Mouse (Mus musculus): ENCODE data around the gene Aanat. TPM values are rescaled to one million over a fixed set of nuclear protein-coding genes. Genes with fewer than 3 reads are reported as not detected.
A peak's percentile ranks its signal among the peaks of the same experiment; 100 is the strongest.

The Aanat gene
- polyA plus RNA-seq, 1 experiment from 2014 or later: not detected

DNA sequence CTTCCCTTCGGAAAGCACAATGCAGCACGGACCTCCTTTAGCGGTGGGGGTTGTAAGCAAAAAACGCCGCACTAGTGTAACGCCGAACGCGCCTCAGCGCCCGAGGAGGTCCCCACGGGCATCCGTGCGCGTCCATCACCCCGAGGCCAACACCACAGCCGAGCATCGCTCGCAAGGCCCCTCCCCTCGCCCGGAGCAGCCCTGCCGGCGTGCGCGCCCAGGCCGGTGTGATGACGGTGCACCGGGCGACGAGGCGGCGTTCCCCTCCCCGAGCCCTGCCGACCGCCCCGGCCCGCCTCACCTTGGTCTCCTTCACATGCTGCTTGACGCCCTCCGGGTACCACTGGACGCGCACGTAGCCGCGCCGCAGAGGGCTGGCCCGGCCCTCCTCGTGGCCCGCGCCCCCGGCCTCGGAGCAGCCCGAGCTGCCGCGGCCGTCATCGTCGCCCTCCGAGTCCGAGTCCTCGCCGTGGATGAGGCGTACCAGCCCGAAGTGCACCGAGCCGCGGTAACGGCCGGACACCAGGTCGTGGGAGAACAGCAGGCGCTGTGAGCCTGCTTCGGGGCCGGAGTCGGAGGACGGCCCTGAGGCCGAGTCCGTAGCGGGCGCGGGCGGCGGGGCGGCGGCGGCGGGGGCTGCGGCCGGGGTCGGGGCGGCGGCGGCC lies 5.4 kb upstream of the Aanat start:
- Histone ChIP-seq H3K27ac (replicated peaks; ENCODE audit: low read depth, low read length) (peak overlapping the region; percentile 91), H3K27me3 (replicated peaks; ENCODE audit: control insufficient read depth, insufficient read depth, low read length) (no peaks in the 10 kb centered on the region), H3K4me3 (ENCODE audit: low read depth, low read length) (peak overlapping the region; percentile 98), H3K4me1 (ENCODE audit: control insufficient read depth, insufficient read depth, low read length) (peaks cover 11% of the 10 kb centered on the region), H3K9ac (ENCODE audit: low read depth, low read length) (peak overlapping the region; percentile 92), H3K9me3 (ENCODE audit: control insufficient read depth, low read length) (no peaks in the 10 kb centered on the region), H3K36me3 (ENCODE audit: control insufficient read depth, insufficient read depth, low read length) (no peaks in the 10 kb centered on the region), H3K4me2 (ENCODE audit: low read depth, low read length) (peak overlapping the region; percentile 88)
- 1% methylated on average over 58 of the region's 91 CpGs for WGBS
- DNase-seq (ENCODE audit: low spot score): peak; percentile 44
- peak; percentile 81 for ATAC-seq (ENCODE audit: low read depth)

DNA sequence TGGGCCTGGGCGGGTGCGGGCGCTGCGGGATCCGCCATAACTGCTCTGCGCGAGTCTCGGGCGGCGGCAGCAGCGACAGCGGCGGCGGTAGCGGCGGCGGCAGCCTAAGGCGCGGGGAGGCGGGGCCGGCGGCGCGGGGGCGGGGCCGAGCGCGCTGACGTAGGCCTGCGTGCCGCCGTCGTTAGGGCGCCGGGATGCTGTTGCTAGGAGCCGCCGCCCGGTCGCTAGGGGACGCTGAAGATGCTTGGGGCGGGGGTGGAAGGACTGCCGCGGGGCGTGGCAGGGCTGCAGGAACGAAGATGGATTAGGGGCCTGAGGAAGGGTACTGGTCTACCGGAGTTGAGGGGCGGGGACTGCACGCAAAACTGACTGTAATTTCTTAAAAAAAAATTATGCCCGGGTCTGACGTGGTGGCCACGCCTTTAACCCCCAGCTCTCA lies 4.8 kb upstream of the Aanat start, which contains the start of gene Ube2o:
TSS of gene Ube2o (minus strand) at position 72 of the 439 bp plus-strand sequence.
- 4% methylated on average over 15 of the region's 51 CpGs for WGBS
- Histone ChIP-seq H3K27me3 (replicated peaks; ENCODE audit: control insufficient read depth, insufficient read depth, low read length) (no peaks in the 10 kb centered on the region), H3K9ac (ENCODE audit: low read depth, low read length) (peak within 1 kb of the TSS; percentile 92), H3K4me3 (ENCODE audit: low read depth, low read length) (peak within 1 kb of the TSS; percentile 98), H3K4me1 (ENCODE audit: control insufficient read depth, insufficient read depth, low read length) (peaks cover 7% of the 10 kb centered on the region), H3K9me3 (ENCODE audit: control insufficient read depth, low read length) (no peaks in the 10 kb centered on the region), H3K27ac (replicated peaks; ENCODE audit: low read depth, low read length) (peak within 1 kb of the TSS; percentile 91), H3K4me2 (ENCODE audit: low read depth, low read length) (peak within 1 kb of the TSS; percentile 88), H3K36me3 (ENCODE audit: control insufficient read depth, insufficient read depth, low read length) (no peaks in the 10 kb centered on the region)
- ATAC-seq (ENCODE audit: low read depth): peak; percentile 91
- DNase-seq (ENCODE audit: low spot score): peak; percentile 88

DNA sequence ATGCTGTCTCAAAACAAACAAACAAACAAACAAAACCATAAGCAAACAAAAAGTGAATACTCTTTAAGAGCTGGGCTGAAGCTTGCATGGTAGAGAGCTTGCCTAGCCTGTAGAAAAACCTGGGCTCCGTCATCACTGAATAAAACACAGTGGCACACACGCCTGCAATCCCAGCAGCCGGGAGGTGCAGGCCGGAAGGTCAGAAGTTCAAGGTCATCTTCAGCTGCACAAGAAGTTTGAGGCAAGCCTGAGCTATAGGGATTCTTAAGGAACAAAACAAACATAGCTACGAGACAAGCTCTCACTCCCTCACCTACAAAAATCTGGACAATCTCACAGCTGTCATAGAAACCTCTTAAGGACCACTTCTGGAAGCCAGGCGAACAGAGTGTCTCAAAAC lies 550 bp upstream of the Aanat start:
- Histone ChIP-seq H3K9ac (ENCODE audit: low read depth, low read length) (no peak overlapping the region), H3K9me3 (ENCODE audit: control insufficient read depth, low read length) (no peaks in the 10 kb centered on the region), H3K4me3 (ENCODE audit: low read depth, low read length) (no peak overlapping the region), H3K4me1 (ENCODE audit: control insufficient read depth, insufficient read depth, low read length) (peaks cover 6% of the 10 kb centered on the region; the same call in 1 of the 2 replicates), H3K36me3 (ENCODE audit: control insufficient read depth, insufficient read depth, low read length) (no peaks in the 10 kb centered on the region), H3K27ac (replicated peaks; ENCODE audit: low read depth, low read length) (no peak overlapping the region), H3K27me3 (replicated peaks; ENCODE audit: control insufficient read depth, insufficient read depth, low read length) (no peaks in the 10 kb centered on the region), H3K4me2 (ENCODE audit: low read depth, low read length) (no peak overlapping the region)
- WGBS: 72% methylated on average over 6 of the region's 6 CpGs
- DNase-seq (ENCODE audit: low spot score): no peak
- no peak for ATAC-seq (ENCODE audit: low read depth)

DNA sequence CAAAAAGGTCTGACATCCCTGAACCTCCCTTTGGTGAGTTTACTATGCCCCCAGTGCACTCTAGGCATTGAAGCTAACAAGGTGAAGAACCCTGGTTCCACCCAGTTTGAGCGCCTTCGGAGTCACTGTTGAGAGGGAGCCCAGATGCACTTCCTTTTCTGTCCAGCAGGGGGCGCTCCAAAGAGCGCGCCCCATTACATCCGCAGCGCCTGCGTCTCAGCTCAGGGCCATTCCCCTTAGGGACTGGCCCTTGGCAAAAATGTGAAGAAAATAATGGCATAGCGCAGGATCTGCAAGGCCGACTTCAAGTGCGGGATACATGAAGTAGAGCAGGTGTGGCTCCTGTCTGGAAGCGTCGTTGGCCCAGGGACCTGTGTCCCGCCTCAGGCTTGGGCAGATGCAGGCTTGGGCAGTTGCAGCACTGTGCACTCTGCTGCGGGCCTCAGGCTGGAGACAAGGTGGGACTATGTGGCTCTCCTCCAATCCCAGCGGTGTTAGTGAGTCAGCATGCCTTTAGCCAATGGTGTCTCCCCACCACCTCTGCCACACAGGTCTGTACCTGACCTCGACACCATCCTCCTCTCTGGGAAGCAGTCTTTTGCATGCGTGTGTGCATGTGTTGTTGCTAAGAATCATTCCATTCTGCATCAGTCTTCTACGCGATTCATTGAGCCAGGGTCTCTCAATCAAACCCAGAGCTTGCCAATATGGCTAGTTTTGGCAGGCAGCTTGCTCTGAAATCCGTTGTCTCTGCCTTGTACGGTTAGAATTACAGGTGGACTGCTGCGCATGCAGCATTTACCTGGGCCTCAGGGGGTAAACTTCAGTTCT lies 784 bp downstream of the Aanat start:
- Histone ChIP-seq H3K9ac (ENCODE audit: low read depth, low read length) (no peak overlapping the region), H3K36me3 (ENCODE audit: control insufficient read depth, insufficient read depth, low read length) (no peaks in the 10 kb centered on the region), H3K4me3 (ENCODE audit: low read depth, low read length) (no peak overlapping the region), H3K4me1 (ENCODE audit: control insufficient read depth, insufficient read depth, low read length) (peaks cover 6% of the 10 kb centered on the region; the same call in 1 of the 2 replicates), H3K27me3 (replicated peaks; ENCODE audit: control insufficient read depth, insufficient read depth, low read length) (no peaks in the 10 kb centered on the region), H3K4me2 (ENCODE audit: low read depth, low read length) (peak overlapping the region; percentile 30), H3K27ac (replicated peaks; ENCODE audit: low read depth, low read length) (no peak overlapping the region), H3K9me3 (ENCODE audit: control insufficient read depth, low read length) (no peaks in the 10 kb centered on the region)
- ATAC-seq (ENCODE audit: low read depth): peak; percentile 28; the same call in 1 of the 2 replicates
- WGBS: 19% methylated on average over 23 of the region's 23 CpGs
- peak; percentile 45 for DNase-seq (ENCODE audit: low spot score)

DNA sequence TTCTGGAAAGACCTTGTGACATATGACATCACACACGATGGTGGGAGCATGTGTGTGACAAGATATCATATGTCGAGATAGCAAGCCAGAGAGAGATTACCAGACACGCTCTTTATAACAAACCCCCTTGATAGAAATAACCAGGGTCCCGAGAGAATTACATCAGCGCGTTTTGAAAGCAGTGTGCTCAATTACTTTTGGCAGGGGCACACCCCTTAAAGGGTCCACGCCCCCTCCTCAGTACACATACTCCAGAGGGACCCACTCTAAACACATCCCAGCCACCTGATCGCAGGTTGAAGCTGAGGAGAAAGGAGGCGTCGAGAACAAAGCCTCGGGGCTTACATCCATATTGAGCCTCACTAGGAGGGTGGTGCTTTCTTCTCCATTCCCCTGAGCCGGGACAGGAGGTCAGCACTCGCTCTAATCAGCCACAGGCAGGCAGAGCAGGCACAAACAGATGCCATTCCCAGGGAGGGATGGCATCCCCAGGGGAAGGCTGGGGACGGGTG lies 2.8 kb downstream of the Aanat start:
- H3K27ac ChIP-seq (replicated peaks; ENCODE audit: low read depth, low read length): no peak overlapping the region
- peaks cover 9% of the 10 kb centered on the region; the same call in 1 of the 2 replicates for H3K4me1 ChIP-seq (ENCODE audit: control insufficient read depth, insufficient read depth, low read length)
- H3K36me3 ChIP-seq (ENCODE audit: control insufficient read depth, insufficient read depth, low read length): no peaks in the 10 kb centered on the region
- peak overlapping the region; percentile 3; the same call in 1 of the 2 replicates for H3K4me2 ChIP-seq (ENCODE audit: low read depth, low read length)
- DNase-seq (ENCODE audit: low spot score) (peak; percentile 74), ATAC-seq (ENCODE audit: low read depth) (peak; percentile 64)
- no peak overlapping the region for H3K9ac ChIP-seq (ENCODE audit: low read depth, low read length)
- WGBS: 16% methylated on average over 14 of the region's 14 CpGs
- H3K27me3 ChIP-seq (replicated peaks; ENCODE audit: control insufficient read depth, insufficient read depth, low read length): no peaks in the 10 kb centered on the region
- H3K4me3 ChIP-seq (ENCODE audit: low read depth, low read length): no peak overlapping the region
- H3K9me3 ChIP-seq (ENCODE audit: control insufficient read depth, low read length): no peaks in the 10 kb centered on the region

DNA sequence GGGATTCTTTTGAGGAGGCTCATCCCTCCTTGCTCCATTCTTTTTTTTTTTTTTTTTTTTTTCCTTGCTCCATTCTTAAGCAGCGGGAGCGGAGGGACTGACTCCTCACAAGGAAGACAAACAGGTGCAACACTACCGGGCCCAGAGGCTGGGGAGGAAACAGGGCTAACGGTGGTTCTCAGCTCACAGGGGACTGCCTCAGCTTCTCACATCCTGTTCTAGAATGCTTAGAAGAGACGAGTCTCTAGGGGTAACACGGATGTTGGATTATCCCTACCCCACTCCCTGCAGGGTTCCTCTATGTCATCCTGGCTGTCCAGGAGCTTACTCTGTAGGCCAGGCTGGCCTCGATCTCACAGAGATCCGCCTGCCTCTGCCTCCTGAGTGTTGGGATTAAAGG lies 3.3 kb downstream of the Aanat start:
- Histone ChIP-seq H3K9me3 (ENCODE audit: control insufficient read depth, low read length) (no peaks in the 10 kb centered on the region), H3K9ac (ENCODE audit: low read depth, low read length) (no peak overlapping the region), H3K27ac (replicated peaks; ENCODE audit: low read depth, low read length) (no peak overlapping the region), H3K4me2 (ENCODE audit: low read depth, low read length) (peak overlapping the region; percentile 3; the same call in 1 of the 2 replicates), H3K4me1 (ENCODE audit: control insufficient read depth, insufficient read depth, low read length) (peaks cover 9% of the 10 kb centered on the region; the same call in 1 of the 2 replicates), H3K36me3 (ENCODE audit: control insufficient read depth, insufficient read depth, low read length) (no peaks in the 10 kb centered on the region), H3K27me3 (replicated peaks; ENCODE audit: control insufficient read depth, insufficient read depth, low read length) (no peaks in the 10 kb centered on the region), H3K4me3 (ENCODE audit: low read depth, low read length) (no peak overlapping the region)
- WGBS: 49% methylated on average over 8 of the region's 8 CpGs
- DNase-seq (ENCODE audit: low spot score): no peak
- ATAC-seq (ENCODE audit: low read depth): no peak

DNA sequence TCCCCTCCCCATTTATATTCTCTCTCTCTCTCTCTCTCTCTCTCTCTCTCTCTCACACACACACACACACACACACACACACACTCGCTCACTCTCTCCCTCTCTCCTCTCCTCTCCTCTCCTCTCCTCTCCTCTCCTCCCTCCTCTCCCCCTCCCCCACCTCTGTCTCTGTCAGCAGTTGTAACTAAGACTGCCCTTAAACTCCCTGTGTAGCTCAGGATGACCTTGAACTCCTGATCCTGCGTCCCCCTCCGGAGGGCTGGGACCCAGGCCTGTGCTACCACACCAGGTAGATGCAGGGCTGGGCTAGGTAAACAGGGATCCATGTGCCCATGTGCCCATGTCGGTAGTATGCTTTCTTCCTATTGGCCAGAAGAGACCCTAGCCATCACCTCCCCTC lies 5.4 kb downstream of the Aanat start:
- no peak overlapping the region for H3K27ac ChIP-seq (replicated peaks; ENCODE audit: low read depth, low read length)
- no peak overlapping the region for H3K4me3 ChIP-seq (ENCODE audit: low read depth, low read length)
- H3K36me3 ChIP-seq (ENCODE audit: control insufficient read depth, insufficient read depth, low read length): no peaks in the 10 kb centered on the region
- WGBS: 81% methylated on average over 4 of the region's 4 CpGs
- ATAC-seq (ENCODE audit: low read depth) (no peak), DNase-seq (ENCODE audit: low spot score) (no peak)
- no peaks in the 10 kb centered on the region for H3K27me3 ChIP-seq (replicated peaks; ENCODE audit: control insufficient read depth, insufficient read depth, low read length)
- no peak overlapping the region for H3K4me2 ChIP-seq (ENCODE audit: low read depth, low read length)
- H3K4me1 ChIP-seq (ENCODE audit: control insufficient read depth, insufficient read depth, low read length): peaks cover 9% of the 10 kb centered on the region; the same call in 1 of the 2 replicates
- H3K9me3 ChIP-seq (ENCODE audit: control insufficient read depth, low read length): no peaks in the 10 kb centered on the region
- H3K9ac ChIP-seq (ENCODE audit: low read depth, low read length): no peak overlapping the region

DNA sequence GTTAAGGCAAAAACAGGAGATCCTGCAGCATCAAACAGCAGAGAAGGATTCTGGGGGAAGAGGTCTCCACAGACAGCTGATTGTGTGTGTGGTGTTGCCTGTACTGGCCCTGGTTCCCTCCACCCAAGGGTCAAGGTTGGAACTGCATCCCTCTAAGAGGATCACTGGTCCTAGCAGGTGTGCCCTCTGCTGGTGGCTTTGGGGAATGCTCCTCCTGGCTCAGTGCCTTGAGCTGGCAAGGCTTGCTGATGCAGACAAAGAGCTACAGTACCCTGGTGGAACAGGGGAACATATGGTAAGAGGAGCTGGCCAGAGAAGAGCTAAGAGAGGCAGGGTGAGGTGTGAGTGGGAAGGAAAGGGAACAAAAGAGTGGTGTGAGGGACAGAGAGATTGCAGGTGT lies 6.2 kb downstream of the Aanat start:
- DNase-seq (ENCODE audit: low spot score) (peak; percentile 86), ATAC-seq (ENCODE audit: low read depth) (peak; percentile 84)
- Histone ChIP-seq H3K4me1 (ENCODE audit: control insufficient read depth, insufficient read depth, low read length) (peaks cover 9% of the 10 kb centered on the region; the same call in 1 of the 2 replicates), H3K36me3 (ENCODE audit: control insufficient read depth, insufficient read depth, low read length) (no peaks in the 10 kb centered on the region), H3K9me3 (ENCODE audit: control insufficient read depth, low read length) (no peaks in the 10 kb centered on the region), H3K4me3 (ENCODE audit: low read depth, low read length) (no peak overlapping the region), H3K27me3 (replicated peaks; ENCODE audit: control insufficient read depth, insufficient read depth, low read length) (no peaks in the 10 kb centered on the region), H3K27ac (replicated peaks; ENCODE audit: low read depth, low read length) (no peak overlapping the region), H3K9ac (ENCODE audit: low read depth, low read length) (no peak overlapping the region), H3K4me2 (ENCODE audit: low read depth, low read length) (no peak overlapping the region)
